Mouse (Mus musculus) CH12.LX (cell line): Measurements from ENCODE around the gene Bzw1.

Experiments used
- CTCF ChIP-seq, 2 experiments: IDR thresholded peaks in 1 of 2; conservative IDR thresholded peaks in 1 of 2; 2 replicates each; pipeline ENCODE4 v1.5.1; 2011 to 2012; ENCODE audit warnings: low read depth in 2 of 2, low read length in 2 of 2, improper control_type of control experiment in 1 of 2, inconsistent platforms in 1 of 2, mild to moderate bottlenecking in 1 of 2, moderate library complexity in 1 of 2
- E2F4 ChIP-seq: IDR thresholded peaks from 2 replicates; pipeline ENCODE4 v1.6.1; 2011; ENCODE audit warnings: low read depth, low read length, improper control_type of control experiment; ENCODE audit not compliant: insufficient replicate concordance
- EP300 ChIP-seq: IDR thresholded peaks from 2 replicates; pipeline ENCODE4 v1.6.1; 2011; ENCODE audit warnings: low read length, improper control_type of control experiment
- MAFK ChIP-seq: IDR thresholded peaks from 2 replicates; pipeline ENCODE4 v1.6.1; 2011; ENCODE audit warnings: low read length, improper control_type of control experiment; ENCODE audit not compliant: insufficient replicate concordance
- NRF1 ChIP-seq: IDR thresholded peaks from 2 replicates; pipeline ENCODE4 v1.6.1; 2014; ENCODE audit warnings: low read depth, mild to moderate bottlenecking, inconsistent platforms, low read length, improper control_type of control experiment, moderate library complexity
- POLR2A ChIP-seq: IDR thresholded peaks from 2 replicates; pipeline ENCODE4 v1.6.1; 2011; ENCODE audit warnings: low read depth, mild to moderate bottlenecking, improper control_type of control experiment, low read length

DNA sequence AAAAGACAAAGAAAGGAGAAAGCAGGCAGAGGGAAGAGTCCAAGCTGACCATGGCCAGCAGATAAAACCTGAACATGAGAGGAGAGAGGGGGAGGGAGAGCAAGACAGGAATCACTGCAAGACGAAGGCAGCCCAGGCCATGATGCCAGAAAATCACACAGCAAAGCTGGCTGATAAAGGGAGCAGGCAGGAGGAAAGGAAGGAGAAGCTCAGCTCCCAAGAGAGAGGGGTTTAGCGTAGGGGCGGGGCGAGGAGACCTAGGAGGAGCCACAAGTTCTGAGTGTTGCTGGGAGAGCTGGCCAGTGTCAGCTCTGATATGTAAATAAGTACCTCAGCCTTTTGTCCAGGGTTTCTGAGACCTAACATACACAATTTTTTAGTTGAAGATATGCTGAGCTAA, 30.4 kb upstream of the Bzw1 start:
- no peak for TF ChIP-seq E2F4
- no peak for TF ChIP-seq POLR2A
- no peak for TF ChIP-seq NRF1
- TF ChIP-seq MAFK: no peak
- no peak for TF ChIP-seq CTCF (conservative IDR thresholded peaks at IDR 0.05 in 1 of 2, IDR thresholded peaks at IDR 0.05 in 1 of 2; ENCODE audit: low read depth in 2 of 2, low read length in 2 of 2)
- no peak for TF ChIP-seq EP300
